24 mouse cellular contexts compared by ENCODE assay signal in genomic region chr6:135911131-135911530, GRCm38 (mm10).
DNase-seq lines count a peak whose midpoint lies in the region; ATAC-seq and TF ChIP-seq lines count a peak whose summit lies in the region.
"Had no signal": no experiment of that assay in that cellular context is flagged by ENCODE, and none has a peak within 500 bp of the region (broad histone marks: within the 10 kb centered on the region; RNA-seq: fewer than 3 reads in every experiment).

No protein-coding gene starts in this region.

- H3K4me1 ChIP-seq in hindbrain, postnatal 0 days (ENCODE audit: insufficient read depth, low read length): peaks cover 6% of the 10 kb centered on the region
- H3K4me1 ChIP-seq in hindbrain, embryonic 12.5 days: peaks cover 2% of the 10 kb centered on the region; the same call in 1 of the 2 replicates
- peaks cover 13% of the 10 kb centered on the region for H3K4me1 ChIP-seq in midbrain, embryonic 14.5 days (ENCODE audit: control insufficient read depth, insufficient read depth, low read length)
- H3K4me1 ChIP-seq in midbrain, embryonic 11.5 days (ENCODE audit: control insufficient read depth, insufficient read depth, low read length): no peaks in the 10 kb centered on the region
- H3K4me1 ChIP-seq: embryonic facial prominence, embryonic 12.5 days; intestine, embryonic 15.5 days had no signal

- H3K36me3 ChIP-seq in hindbrain, postnatal 0 days (ENCODE audit: insufficient read depth, low read length): no peaks in the 10 kb centered on the region
- H3K36me3 ChIP-seq in hindbrain, embryonic 12.5 days: no peaks in the 10 kb centered on the region
- H3K36me3 ChIP-seq in midbrain, embryonic 14.5 days (ENCODE audit: control insufficient read depth, insufficient read depth, low read length): no peaks in the 10 kb centered on the region
- H3K36me3 ChIP-seq in midbrain, embryonic 11.5 days (ENCODE audit: control insufficient read depth, insufficient read depth, low read length): no peaks in the 10 kb centered on the region
- H3K36me3 ChIP-seq: embryonic facial prominence, embryonic 12.5 days; embryonic facial prominence, embryonic 15.5 days; heart, embryonic 10.5 days; heart, embryonic 13.5 days; hindbrain, embryonic 15.5 days; intestine, embryonic 15.5 days had no signal

- ATAC-seq in hindbrain, postnatal 0 days: no peak
- no peak for ATAC-seq in hindbrain, embryonic 12.5 days (ENCODE audit: low FRiP score)
- no peak for ATAC-seq in midbrain, embryonic 14.5 days (ENCODE audit: low FRiP score, low TSS enrichment)
- ATAC-seq in midbrain, embryonic 11.5 days (ENCODE audit: low FRiP score): no peak
- ATAC-seq: forebrain, embryonic 16.5 days; intestine, embryonic 15.5 days had no signal

- no peaks in the 10 kb centered on the region for H3K9me3 ChIP-seq in hindbrain, postnatal 0 days (ENCODE audit: low read length)
- H3K9me3 ChIP-seq in hindbrain, embryonic 12.5 days (replicated peaks): no peaks in the 10 kb centered on the region
- no peaks in the 10 kb centered on the region for H3K9me3 ChIP-seq in midbrain, embryonic 14.5 days (ENCODE audit: control insufficient read depth, low read length)
- no peaks in the 10 kb centered on the region for H3K9me3 ChIP-seq in midbrain, embryonic 11.5 days (ENCODE audit: control insufficient read depth, low read length)
- H3K9me3 ChIP-seq: embryonic facial prominence, embryonic 12.5 days; embryonic facial prominence, embryonic 15.5 days; heart, embryonic 10.5 days; hindbrain, embryonic 15.5 days; intestine, embryonic 15.5 days had no signal

- H3K4me3 ChIP-seq in hindbrain, postnatal 0 days (ENCODE audit: low read length): no peak overlapping the region
- no peak overlapping the region for H3K4me3 ChIP-seq in hindbrain, embryonic 12.5 days
- H3K4me3 ChIP-seq in midbrain, embryonic 14.5 days (replicated peaks; ENCODE audit: low read depth, low read length): no peak overlapping the region
- H3K4me3 ChIP-seq in midbrain, embryonic 11.5 days (ENCODE audit: low read depth, low read length): no peak overlapping the region
- H3K4me3 ChIP-seq: embryonic facial prominence, embryonic 12.5 days; embryonic facial prominence, embryonic 15.5 days; heart, embryonic 10.5 days; heart, embryonic 13.5 days; hindbrain, embryonic 15.5 days; intestine, embryonic 15.5 days had no signal

- no peak overlapping the region for H3K4me2 ChIP-seq in hindbrain, postnatal 0 days (ENCODE audit: low read depth, low read length)
- H3K4me2 ChIP-seq in hindbrain, embryonic 12.5 days (replicated peaks): no peak overlapping the region
- H3K4me2 ChIP-seq in midbrain, embryonic 14.5 days (ENCODE audit: low read length): no peak overlapping the region
- no peak overlapping the region for H3K4me2 ChIP-seq in midbrain, embryonic 11.5 days
- H3K4me2 ChIP-seq: embryonic facial prominence, embryonic 12.5 days; embryonic facial prominence, embryonic 15.5 days; heart, embryonic 13.5 days; hindbrain, embryonic 15.5 days; intestine, embryonic 15.5 days had no signal

- WGBS in hindbrain, postnatal 0 days: 50% methylated on average over 6 of the region's 6 CpGs
- WGBS in hindbrain, embryonic 12.5 days: 76% methylated on average over 6 of the region's 6 CpGs
- WGBS in midbrain, embryonic 14.5 days: 60% methylated on average over 6 of the region's 6 CpGs
- 80% methylated on average over 6 of the region's 6 CpGs for WGBS in midbrain, embryonic 11.5 days

- no peak overlapping the region for H3K9ac ChIP-seq in hindbrain, postnatal 0 days (replicated peaks; ENCODE audit: low read length)
- H3K9ac ChIP-seq in hindbrain, embryonic 12.5 days: no peak overlapping the region
- H3K9ac ChIP-seq in midbrain, embryonic 14.5 days (replicated peaks; ENCODE audit: low read length): no peak overlapping the region
- no peak overlapping the region for H3K9ac ChIP-seq in midbrain, embryonic 11.5 days (ENCODE audit: low read length)
- H3K9ac ChIP-seq: embryonic facial prominence, embryonic 12.5 days; embryonic facial prominence, embryonic 15.5 days; heart, embryonic 13.5 days; hindbrain, embryonic 15.5 days; intestine, embryonic 15.5 days had no signal

- no peak for TF ChIP-seq CTCF in hindbrain, postnatal 0 days (IDR thresholded peaks at IDR 0.05; ENCODE audit: low read depth)
- TF ChIP-seq CTCF in brain, embryonic 14.5 days (IDR thresholded peaks at IDR 0.05; ENCODE audit: borderline replicate concordance, extremely low read depth, insufficient read depth, insufficient read length): no peak

- H3K27me3 ChIP-seq in hindbrain, postnatal 0 days (ENCODE audit: insufficient read depth, low read length): no peaks in the 10 kb centered on the region
- H3K27me3 ChIP-seq in hindbrain, embryonic 12.5 days: no peaks in the 10 kb centered on the region
- H3K27me3 ChIP-seq in midbrain, embryonic 14.5 days (ENCODE audit: control insufficient read depth, insufficient read depth, low read length): no peaks in the 10 kb centered on the region
- no peaks in the 10 kb centered on the region for H3K27me3 ChIP-seq in midbrain, embryonic 11.5 days (ENCODE audit: control insufficient read depth, insufficient read depth, low read length)
- H3K27me3 ChIP-seq: hindbrain, embryonic 15.5 days; intestine, embryonic 15.5 days had no signal

- H3K27ac ChIP-seq in hindbrain, postnatal 0 days: 0 out of 2 replicates have a peak overlapping the region, but pooled peaks have one; percentile 16
- H3K27ac ChIP-seq in hindbrain, embryonic 12.5 days: no peak overlapping the region
- H3K27ac ChIP-seq in midbrain, embryonic 14.5 days (replicated peaks; ENCODE audit: low read depth, low read length): no peak overlapping the region; the same call in 1 of the 2 replicates
- no peak overlapping the region for H3K27ac ChIP-seq in midbrain, embryonic 11.5 days (ENCODE audit: low read depth, low read length)
- H3K27ac ChIP-seq: embryonic facial prominence, embryonic 12.5 days; embryonic facial prominence, embryonic 15.5 days; heart, embryonic 10.5 days; heart, embryonic 13.5 days; hindbrain, embryonic 15.5 days; intestine, embryonic 15.5 days had no signal

- no peak for TF ChIP-seq POLR2A in brain, embryonic 14.5 days (IDR thresholded peaks at IDR 0.05; ENCODE audit: borderline replicate concordance, extremely low read depth, insufficient read depth, insufficient read length, poor library complexity, severe bottlenecking)

- peak; percentile 49 to 63 for DNase-seq in cerebellum, postnatal 10 days
- no peak for DNase-seq in cerebellum, adult 9-11 months
- peak; percentile 73 for DNase-seq in hindbrain, postnatal 0 days (ENCODE audit: low spot score)
- DNase-seq in midbrain, embryonic 14.5 days: peak; percentile 75
- DNase-seq in midbrain, embryonic 11.5 days (ENCODE audit: low spot score, missing footprints): no peak
- peak; percentile 62 for DNase-seq in brain, embryonic 14.5 days (ENCODE audit: low read depth)
- no peak for DNase-seq in neural tube, embryonic 10.5 days (ENCODE audit: extremely low spot score, low spot score)
- DNase-seq: adrenal gland, adult 2 months; adrenal gland, postnatal 14 days; cerebellum, adult 11-12 months; cerebellum, adult 8-10 months; cerebellum, postnatal 25 days; gastrocnemius, postnatal 14 days; heart, adult 18-20 months; heart, postnatal 14 days; heart, postnatal 4 days had no signal

Comparison
In these comparisons a context has a peak if more than half of its experiments do, and no peak if none do; other contexts are left out.
1. DNase-seq: peak in cerebellum, postnatal 10 days (2 of 2), hindbrain, postnatal 0 days (single experiment), midbrain, embryonic 14.5 days (single experiment) and brain, embryonic 14.5 days (single experiment); none in cerebellum, adult 9-11 months (single experiment), midbrain, embryonic 11.5 days (single experiment) and neural tube, embryonic 10.5 days (single experiment).